Mouse (Mus musculus) C2C12 (cell line): Measurements from ENCODE around the gene Akt1s1.

Experiments
- CEBPB ChIP-seq: IDR thresholded peaks from one replicate; pipeline ENCODE4 v1.6.1; 2011; ENCODE audit warnings: low read depth, mild to moderate bottlenecking, control low read depth, moderate library complexity
- CTCF ChIP-seq: IDR thresholded peaks from one replicate; pipeline ENCODE4 v1.5.1; 2011; ENCODE audit not compliant: control insufficient read depth, insufficient read depth, insufficient read length
- FOSL1 ChIP-seq: IDR thresholded peaks from one replicate; pipeline ENCODE4 v1.8.0; 2011; ENCODE audit warnings: mild to moderate bottlenecking, low read length; ENCODE audit not compliant: poor library complexity, insufficient read depth, severe bottlenecking
- MAX ChIP-seq: IDR thresholded peaks from one replicate; pipeline ENCODE4 v1.6.1; 2011; ENCODE audit warnings: mild to moderate bottlenecking, control low read depth
- MYOD1 ChIP-seq: IDR thresholded peaks from one replicate; pipeline ENCODE4 v1.6.1; 2011; ENCODE audit warnings: low read depth; ENCODE audit not compliant: control insufficient read depth, insufficient read length
- MYOG ChIP-seq: IDR thresholded peaks from one replicate; pipeline ENCODE4 v1.6.1; 2011; ENCODE audit not compliant: control insufficient read depth, insufficient read length; ENCODE audit errors: extremely low read depth
- USF1 ChIP-seq: IDR thresholded peaks from one replicate; pipeline ENCODE4 v1.6.1; 2011; ENCODE audit warnings: low read depth, mild to moderate bottlenecking, control low read depth, moderate library complexity

GRCm38 (mm10) chr7:44898607-44899006 is 49.8 kb downstream of the Akt1s1 start:
- TF ChIP-seq CTCF = no peak
- TF ChIP-seq MAX = no peak
- no peak for TF ChIP-seq FOSL1
- TF ChIP-seq CEBPB = no peak
- no peak for TF ChIP-seq MYOG
- TF ChIP-seq USF1 = no peak
- no peak for TF ChIP-seq MYOD1
